ENCODE assay signal across 9 mouse cellular contexts in the genomic region with DNA sequence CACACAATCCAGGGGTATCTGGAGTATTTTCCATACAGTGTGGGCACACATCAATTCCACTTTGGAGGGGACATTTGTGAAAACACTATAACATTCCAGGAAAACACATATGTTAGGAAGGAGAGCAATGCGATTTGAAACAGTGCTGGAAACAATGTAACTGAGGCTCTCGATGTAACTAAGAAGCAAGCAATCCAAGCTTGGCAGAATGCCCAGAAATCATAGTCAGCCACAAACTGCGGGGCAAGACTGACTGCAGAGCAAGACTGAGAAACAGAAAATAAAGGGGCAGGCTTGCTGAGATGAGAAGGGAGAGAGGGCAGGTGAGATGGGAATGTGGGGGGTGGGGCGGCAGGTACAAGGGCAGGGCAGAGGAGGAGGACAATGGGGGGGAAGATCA. TPM values are rescaled to one million over a fixed set of nuclear protein-coding genes. Genes with fewer than 3 reads are reported as not detected.
DNase-seq lines count a peak whose midpoint lies in the region; ATAC-seq and TF ChIP-seq lines count a peak whose summit lies in the region.
"Had no signal": no experiment of that assay in that cellular context is flagged by ENCODE, and none has a peak within 500 bp of the region (broad histone marks: within the 10 kb centered on the region; RNA-seq: fewer than 3 reads in every experiment).

No protein-coding gene starts in this region.

- no peaks in the 10 kb centered on the region for H3K27me3 ChIP-seq in heart, embryonic 14.5 days (ENCODE audit: control insufficient read depth, insufficient read depth, low read length)

- H3K4me1 ChIP-seq in heart, embryonic 14.5 days (ENCODE audit: control insufficient read depth in 2 of 2, insufficient read depth in 2 of 2, low read length in 2 of 2): peaks cover 2 to 9% of the 10 kb centered on the region in 2 experiments; a peak in 3 of 4 replicates
- H3K4me1 ChIP-seq in lung, adult 2 months (ENCODE audit: control insufficient read depth, insufficient read depth, low read length): peaks cover 2% of the 10 kb centered on the region; the same call in 1 of the 2 replicates

- DNase-seq in gastrocnemius, adult 18-20 months (ENCODE audit: low spot score): peak; percentile 66
- DNase-seq in gastrocnemius, postnatal 25 days: no peak
- peak; percentile 27 to 69 for DNase-seq in cerebellum, postnatal 25 days
- peak; percentile 61 to 85 for DNase-seq in kidney, postnatal 25 days
- peak; percentile 36 for DNase-seq in lung, adult 2 months
- DNase-seq in retina, postnatal 1 day: peak; percentile 88
- no peak for DNase-seq in thymus, postnatal 4 days

- H3K4me3 ChIP-seq in heart, embryonic 14.5 days (ENCODE audit: control insufficient read depth in 1 of 2, insufficient read depth in 1 of 2, low read depth in 1 of 2, low read length in 2 of 2): no peak overlapping the region
- no peak overlapping the region for H3K4me3 ChIP-seq in lung, adult 2 months (replicated peaks; ENCODE audit: extremely low read depth, low read depth, low read length)

- no peak overlapping the region for H3K9ac ChIP-seq in heart, embryonic 14.5 days (ENCODE audit: low read length)

- no peaks in the 10 kb centered on the region for H3K36me3 ChIP-seq in heart, embryonic 14.5 days (ENCODE audit: control insufficient read depth, insufficient read depth, low read length)

- no peak overlapping the region for H3K4me2 ChIP-seq in heart, embryonic 14.5 days (ENCODE audit: low read length)

- 10% methylated on average over 4 of the region's 4 CpGs for WGBS in heart, embryonic 14.5 days
- 15% methylated on average over 4 of the region's 4 CpGs for WGBS in lung, adult 2 months

- TF ChIP-seq POLR2A in lung, adult 2 months (IDR thresholded peaks at IDR 0.05; ENCODE audit: borderline replicate concordance, extremely low read depth, low read depth, low read length): no peak

- no peaks in the 10 kb centered on the region for H3K9me3 ChIP-seq in heart, embryonic 14.5 days (ENCODE audit: control insufficient read depth, low read length)

- H3K27ac ChIP-seq in heart, embryonic 14.5 days (replicated peaks in 1 of 2; ENCODE audit: control insufficient read depth in 1 of 2, insufficient read depth in 1 of 2, low read depth in 2 of 2, low read length in 2 of 2): no peak overlapping the region

- no peak for TF ChIP-seq CTCF in lung, adult 2 months (IDR thresholded peaks at IDR 0.05; ENCODE audit: insufficient read depth, low read length)

- peak; percentile 68; the same call in 1 of the 2 replicates for ATAC-seq in heart, embryonic 14.5 days (ENCODE audit: insufficient number of reproducible peaks, insufficient read depth, low FRiP score, low read depth)

RNA-seq across cellular contexts. Expression of a gene that starts 19.7 kb away (rescaled TPM):
- total RNA-seq in gastrocnemius, adult 18-20 months (2021): 1 to 10 TPM in 1 of 2 experiments, under 1 TPM in 1; 0.96 to 1.0 TPM
- total RNA-seq in gastrocnemius, postnatal 25 days (2021): 1 to 10 TPM; 1.7 to 2.0 TPM
- polyA plus RNA-seq in heart, embryonic 14.5 days (2014; fragmentation: Nextera tagmentation; extraction: Ambion mirVana): 12.6 and 13.1 TPM in 2 replicates
- 7.5 and 7.7 TPM in 2 replicates for polyA plus RNA-seq in lung, adult 2 months (2012; rRNA removed)
- total RNA-seq: hematopoietic stem cell, adult 5-6 weeks had no signal

Comparison
In these comparisons a context has a peak if more than half of its experiments do, and no peak if none do; other contexts are left out.
1. DNase-seq: peak in gastrocnemius, adult 18-20 months (single experiment), cerebellum, postnatal 25 days (2 of 2), kidney, postnatal 25 days (2 of 2), lung, adult 2 months (single experiment) and retina, postnatal 1 day (single experiment); none in gastrocnemius, postnatal 25 days (single experiment) and thymus, postnatal 4 days (single experiment).